Mouse (Mus musculus) embryonic facial prominence, embryonic 12.5 days (tissue): Measurements from ENCODE around the gene Leng8. TPM values are rescaled to one million over a fixed set of nuclear protein-coding genes. Genes with fewer than 3 reads are reported as not detected.
A peak's percentile ranks its signal among the peaks of the same experiment; 100 is the strongest.

Source experiments
- ATAC-seq: fragments of 200-750 bp; cut with Nextera tagmentation; 2 replicates; pipeline ENCODE4 v1.8.0; 2017; ENCODE audit not compliant: insufficient number of reproducible peaks, insufficient read depth, low FRiP score, low TSS enrichment
- H3K27ac ChIP-seq: fragments of 300-500 bp; sonication (generic); 2 replicates; pipeline ENCODE4 v1.5.1; 2016; ENCODE audit warnings: mild to moderate bottlenecking
- H3K27me3 ChIP-seq: fragments of 300-500 bp; sonication (generic); 2 replicates; pipeline ENCODE4 v1.6.1; 2016; ENCODE audit warnings: mild to moderate bottlenecking, moderate library complexity
- H3K36me3 ChIP-seq: fragments of 300-500 bp; sonication (generic); 2 replicates; pipeline ENCODE4 v1.6.1; 2016; ENCODE audit warnings: mild to moderate bottlenecking
- H3K4me1 ChIP-seq: fragments of 300-500 bp; sonication (generic); 2 replicates; pipeline ENCODE4 v1.6.1; 2016
- H3K4me2 ChIP-seq: fragments of 300-500 bp; sonication (generic); replicated peaks from 2 replicates; pipeline ENCODE4 v1.6.1; 2016; ENCODE audit warnings: mild to moderate bottlenecking, moderate library complexity
- H3K4me3 ChIP-seq: fragments of 300-500 bp; sonication (generic); 2 replicates; pipeline ENCODE4 v1.5.1; 2016; ENCODE audit warnings: mild to moderate bottlenecking
- H3K9ac ChIP-seq: fragments of 300-500 bp; sonication (generic); 2 replicates; pipeline ENCODE4 v1.6.1; 2016; ENCODE audit warnings: mild to moderate bottlenecking, moderate library complexity
- H3K9me3 ChIP-seq: fragments of 300-500 bp; sonication (generic); 2 replicates; pipeline ENCODE4 v1.6.1; 2016; ENCODE audit warnings: mild to moderate bottlenecking, moderate library complexity
- WGBS: fragments of 180-500 bp; shearing (Covaris S2); methylation state at CpG from one replicate; pipeline ENCODE4 v1.1.7; 2016; 5-methylcytosine and 5-hydroxymethylcytosine counted together
- polyA plus RNA-seq: library from polyadenylated mRNA; unstranded; fragments of >200 nt; fragmentation: Nextera tagmentation; extraction: Ambion mirVana; gene quantifications from 2 replicates; pipeline ENCODE4 v1.2.1, GENCODE M21; 2016

Leng8 gene
- polyA plus RNA-seq, 1 experiment from 2014 or later = 80.7 TPM

DNA sequence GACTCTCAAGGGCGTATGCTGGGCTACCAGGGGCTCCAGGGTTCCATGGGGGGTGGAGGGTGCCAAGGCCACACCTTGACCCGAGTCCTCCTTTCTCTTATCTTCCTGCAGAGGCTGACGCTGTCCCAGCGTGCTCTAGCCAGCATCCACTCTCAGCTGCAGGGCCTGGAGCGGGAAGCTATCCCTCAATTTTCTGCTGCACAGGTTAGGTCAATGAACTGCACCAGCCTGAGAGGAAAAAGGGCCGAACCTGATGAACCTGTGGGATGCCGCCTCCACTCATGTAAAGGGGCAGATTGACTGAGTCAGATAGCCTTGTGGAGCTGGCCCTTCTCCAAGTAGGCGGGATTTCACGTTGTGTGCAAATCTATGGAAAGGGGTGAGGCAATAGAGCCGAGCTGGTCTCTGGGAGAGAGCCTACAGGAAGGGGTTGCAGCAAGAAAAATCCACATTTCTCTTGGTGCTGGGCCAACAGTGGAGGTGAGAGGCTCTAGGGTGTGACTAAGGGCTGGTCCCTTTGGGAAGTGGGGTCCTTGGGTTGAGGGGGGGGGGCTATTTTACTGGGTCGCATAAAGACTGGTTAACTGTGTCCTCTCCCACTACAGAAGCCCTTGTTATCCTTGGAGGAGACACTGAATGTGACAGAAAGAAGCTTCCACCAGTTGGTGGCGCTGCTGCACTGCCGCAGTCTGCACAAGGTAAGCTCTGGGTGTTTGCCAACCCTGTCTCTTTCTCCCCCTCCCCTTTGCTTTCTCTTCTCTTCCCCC is 6.0 kb upstream of the Leng8 start:
- H3K27me3 ChIP-seq = no peaks in the 10 kb centered on the region
- H3K4me3 ChIP-seq = no peak overlapping the region
- H3K9me3 ChIP-seq = no peaks in the 10 kb centered on the region
- 44% methylated on average over 13 of the region's 13 CpGs for WGBS
- H3K27ac ChIP-seq = no peak overlapping the region
- no peaks in the 10 kb centered on the region for H3K36me3 ChIP-seq
- 0 out of 2 replicates have a peak overlapping the region, but pooled peaks have one; percentile 15 for H3K4me2 ChIP-seq
- peaks cover 8% of the 10 kb centered on the region; the same call in 1 of the 2 replicates for H3K4me1 ChIP-seq
- H3K9ac ChIP-seq = no peak overlapping the region
- peak; percentile 38; the same call in 1 of the 2 replicates for ATAC-seq

DNA sequence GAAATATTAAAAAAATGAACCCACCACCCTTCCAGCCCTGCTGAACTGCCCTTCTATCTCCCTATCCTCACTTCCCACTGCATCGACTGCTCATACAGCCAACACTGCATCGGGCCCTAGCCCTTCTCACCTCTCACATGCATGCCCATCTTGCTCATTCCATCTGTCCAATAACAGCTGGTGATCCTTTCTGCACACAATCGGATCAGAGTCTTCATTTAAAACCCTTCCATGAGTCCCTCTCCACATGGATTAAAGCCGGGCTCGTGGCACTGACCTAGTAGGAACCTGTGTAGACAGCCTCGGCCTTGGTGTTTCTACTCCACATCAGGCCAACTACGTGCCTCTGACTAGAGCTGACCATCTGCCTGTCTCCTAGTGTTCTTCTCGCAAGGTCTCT is 4.9 kb upstream of the Leng8 start:
- WGBS = 88% methylated on average over 8 of the region's 8 CpGs
- 0 out of 2 replicates have a peak overlapping the region, but pooled peaks have one; percentile 7 for H3K9ac ChIP-seq

DNA sequence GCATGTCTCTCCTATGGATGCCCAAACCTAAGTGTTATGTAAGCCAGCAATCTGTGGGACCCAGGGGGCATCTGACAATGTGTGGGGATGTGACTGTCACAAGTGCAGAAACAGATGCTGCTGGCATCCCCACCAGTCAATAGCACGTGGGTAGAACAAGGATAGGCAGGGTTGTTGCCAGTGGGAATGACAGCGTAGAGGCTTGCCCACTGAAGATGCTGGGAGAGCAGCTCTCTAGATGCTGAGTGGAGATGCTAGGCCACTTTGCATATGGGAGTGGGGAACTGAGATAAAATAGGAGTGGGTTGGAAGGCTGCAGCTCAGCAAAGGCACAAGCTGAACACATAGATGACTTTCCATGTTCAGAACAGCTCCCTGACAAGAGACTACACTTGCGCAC is 4.3 kb upstream of the Leng8 start:
- no peak overlapping the region for H3K27ac ChIP-seq
- no peak overlapping the region for H3K4me2 ChIP-seq
- no peaks in the 10 kb centered on the region for H3K36me3 ChIP-seq
- WGBS = 92% methylated on average over 3 of the region's 3 CpGs
- peaks cover 8% of the 10 kb centered on the region for H3K4me1 ChIP-seq
- H3K27me3 ChIP-seq = no peaks in the 10 kb centered on the region
- no peak overlapping the region for H3K4me3 ChIP-seq
- H3K9me3 ChIP-seq = no peaks in the 10 kb centered on the region
- ATAC-seq = no peak
- 0 out of 2 replicates have a peak overlapping the region, but pooled peaks have one; percentile 12 for H3K9ac ChIP-seq

More for the DNA sequence above, 4.9 kb upstream of the Leng8 start:
- Histone ChIP-seq H3K4me1 (peaks cover 8% of the 10 kb centered on the region; the same call in 1 of the 2 replicates), H3K36me3 (no peaks in the 10 kb centered on the region), H3K9me3 (no peaks in the 10 kb centered on the region), H3K27me3 (no peaks in the 10 kb centered on the region), H3K27ac (no peak overlapping the region), H3K4me3 (no peak overlapping the region), H3K4me2 (no peak overlapping the region)
- ATAC-seq = no peak

DNA sequence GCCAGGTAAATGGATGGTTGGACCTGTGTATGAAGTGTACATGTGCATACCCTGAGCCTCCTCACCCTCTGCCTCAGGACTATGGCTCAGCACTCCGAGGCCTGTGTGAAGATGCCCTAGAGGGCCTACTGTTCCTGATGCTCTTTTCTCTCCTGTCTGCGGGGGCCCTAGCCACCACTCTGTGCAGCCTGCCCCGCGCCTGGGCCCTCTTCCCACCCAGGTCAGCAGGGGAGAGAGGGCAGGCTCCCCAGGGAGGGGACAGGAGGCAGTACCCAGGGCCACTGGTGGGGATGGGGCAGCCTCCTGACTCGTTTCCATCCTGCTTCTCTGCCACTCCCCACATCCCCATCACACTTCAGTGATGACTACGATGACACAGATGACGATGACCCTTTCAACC is 3.8 kb upstream of the Leng8 start:
- no peak for ATAC-seq
- Histone ChIP-seq H3K4me3 (no peak overlapping the region), H3K9me3 (no peaks in the 10 kb centered on the region), H3K36me3 (no peaks in the 10 kb centered on the region), H3K4me2 (no peak overlapping the region), H3K9ac (0 out of 2 replicates have a peak overlapping the region, but pooled peaks have one; percentile 12), H3K27ac (no peak overlapping the region), H3K27me3 (no peaks in the 10 kb centered on the region), H3K4me1 (peaks cover 12% of the 10 kb centered on the region)
- 84% methylated on average over 7 of the region's 7 CpGs for WGBS

DNA sequence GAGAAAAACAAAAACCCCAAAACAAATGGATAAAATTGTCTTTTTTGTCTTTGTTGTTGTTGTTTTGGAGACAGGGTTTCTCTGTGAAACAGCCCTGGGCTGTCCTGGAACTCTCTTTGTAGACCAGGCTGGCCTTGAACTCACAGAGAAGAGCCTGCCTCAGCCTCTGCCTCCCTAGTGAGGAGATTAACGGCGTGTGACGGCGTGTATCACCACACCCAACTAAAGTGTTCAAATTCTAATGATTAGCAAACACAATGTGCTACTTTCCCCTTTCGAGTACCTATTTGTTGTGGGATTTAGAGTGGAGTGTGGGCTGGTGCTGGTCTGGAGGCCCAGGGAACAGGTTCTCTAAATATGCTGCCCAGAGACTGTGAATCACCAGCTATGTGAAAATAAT is 1.9 kb upstream of the Leng8 start:
- 92% methylated on average over 5 of the region's 5 CpGs for WGBS
- Histone ChIP-seq H3K4me1 (peaks cover 16% of the 10 kb centered on the region), H3K27me3 (no peaks in the 10 kb centered on the region), H3K36me3 (peaks cover 18% of the 10 kb centered on the region), H3K9ac (no peak overlapping the region), H3K4me2 (no peak overlapping the region), H3K27ac (no peak overlapping the region), H3K4me3 (no peak overlapping the region), H3K9me3 (no peaks in the 10 kb centered on the region)
- ATAC-seq = no peak

DNA sequence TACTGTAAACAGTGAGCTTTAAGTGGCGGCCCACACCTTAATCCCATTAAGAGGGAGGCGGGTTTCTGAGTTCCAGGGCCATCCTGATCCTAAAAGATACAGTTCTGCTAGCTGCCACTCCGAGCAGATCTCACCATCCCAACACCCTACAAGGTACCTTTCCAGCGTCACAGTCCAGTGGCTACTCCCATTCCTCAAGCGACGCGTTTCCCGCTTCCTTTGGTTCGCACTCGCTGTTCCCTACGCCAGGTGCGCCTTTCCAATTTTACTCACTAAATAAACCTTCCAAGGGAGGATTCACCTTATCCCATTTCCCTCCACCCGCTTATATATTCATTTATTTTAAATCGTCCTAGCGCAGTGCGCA is 452 bp upstream of the Leng8 start:
- Histone ChIP-seq H3K4me1 (peaks cover 14% of the 10 kb centered on the region), H3K4me3 (peak overlapping the region; percentile 94), H3K27ac (peak overlapping the region; percentile 92), H3K27me3 (no peaks in the 10 kb centered on the region), H3K9ac (peak overlapping the region; percentile 59), H3K9me3 (no peaks in the 10 kb centered on the region), H3K4me2 (peak overlapping the region; percentile 90), H3K36me3 (peaks cover 32% of the 10 kb centered on the region)
- WGBS = under 1% methylated on average over 16 of the region's 16 CpGs
- ATAC-seq = peak; percentile 6

DNA sequence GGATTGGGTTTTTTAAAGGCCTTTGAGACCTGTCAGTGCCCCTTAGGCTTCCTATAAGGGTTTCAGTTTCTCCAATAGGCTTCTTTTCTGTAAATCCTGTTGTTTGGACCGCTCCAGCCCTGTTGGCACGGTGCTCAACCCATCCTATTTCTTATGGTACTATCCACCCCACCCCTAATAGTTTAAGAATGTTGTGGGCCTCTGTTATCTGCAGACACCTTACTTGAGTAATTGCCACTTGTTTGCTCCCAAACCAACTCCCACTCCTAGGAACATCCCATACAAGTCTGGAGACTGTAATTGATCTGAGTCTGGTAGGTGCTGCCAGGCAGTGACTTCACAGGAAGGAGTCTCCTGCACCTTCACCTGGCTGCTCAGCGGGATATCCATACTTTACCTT is 907 bp downstream of the Leng8 start:
- 51% methylated on average over 3 of the region's 3 CpGs for WGBS
- ATAC-seq = no peak
- H3K4me3 ChIP-seq = peak overlapping the region; percentile 94
- no peaks in the 10 kb centered on the region for H3K27me3 ChIP-seq
- H3K9ac ChIP-seq = peak overlapping the region; percentile 82
- no peaks in the 10 kb centered on the region for H3K9me3 ChIP-seq
- H3K36me3 ChIP-seq = peaks cover 46% of the 10 kb centered on the region
- H3K27ac ChIP-seq = 0 out of 2 replicates have a peak overlapping the region, but pooled peaks have one; percentile 92
- peaks cover 12% of the 10 kb centered on the region for H3K4me1 ChIP-seq
- peak overlapping the region; percentile 90 for H3K4me2 ChIP-seq

DNA sequence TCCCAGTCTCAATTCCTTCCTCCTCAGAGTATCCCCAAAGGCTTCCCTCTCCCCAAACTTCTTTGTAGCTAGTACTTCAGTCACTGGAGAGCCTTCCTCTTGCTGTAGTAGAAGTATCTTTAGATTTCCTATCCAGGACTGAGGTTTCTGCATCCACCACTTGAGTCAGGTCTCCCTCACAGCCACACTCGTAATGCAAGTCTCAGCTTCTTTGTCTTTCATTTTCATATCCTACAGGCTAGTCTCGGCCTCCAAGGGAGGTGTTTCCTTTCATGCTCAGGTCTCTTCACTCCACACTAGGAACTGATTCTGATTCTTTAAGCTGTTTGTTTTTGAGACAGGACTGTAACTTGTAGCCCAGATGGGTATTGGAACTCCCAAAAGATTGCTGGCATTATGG is 1.3 kb downstream of the Leng8 start:
- H3K9ac ChIP-seq = peak overlapping the region; percentile 82; the same call in 1 of the 2 replicates
- no peak overlapping the region for H3K27ac ChIP-seq
- peak overlapping the region; percentile 90 for H3K4me2 ChIP-seq
- peaks cover 12% of the 10 kb centered on the region for H3K4me1 ChIP-seq
- H3K36me3 ChIP-seq = peaks cover 50% of the 10 kb centered on the region
- 91% methylated on average over 2 of the region's 2 CpGs for WGBS
- no peaks in the 10 kb centered on the region for H3K27me3 ChIP-seq
- peak overlapping the region; percentile 94 for H3K4me3 ChIP-seq
- ATAC-seq = no peak
- H3K9me3 ChIP-seq = no peaks in the 10 kb centered on the region

DNA sequence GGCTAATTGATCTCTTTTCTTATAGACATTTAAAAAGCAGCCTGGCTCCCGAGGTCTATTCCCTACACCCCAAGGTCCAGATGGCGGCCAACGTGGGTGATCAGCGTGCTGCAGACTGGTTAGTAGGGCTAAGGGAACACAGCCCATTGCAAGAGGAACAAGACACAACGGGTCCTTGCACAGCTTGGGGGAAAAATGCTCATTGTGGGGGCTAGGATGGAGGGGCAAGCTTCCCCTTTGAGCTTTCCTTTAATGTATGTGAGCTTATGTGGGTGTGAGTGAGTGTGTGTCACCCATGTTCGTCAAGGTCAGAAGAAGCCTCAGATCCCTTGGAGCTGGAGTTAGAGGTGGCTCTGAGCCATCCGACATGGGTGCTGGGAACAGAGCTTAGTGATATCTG is 1.8 kb downstream of the Leng8 start:
- no peaks in the 10 kb centered on the region for H3K27me3 ChIP-seq
- H3K36me3 ChIP-seq = peaks cover 55% of the 10 kb centered on the region
- H3K4me2 ChIP-seq = 0 out of 2 replicates have a peak overlapping the region, but pooled peaks have one; percentile 90
- WGBS = 93% methylated on average over 7 of the region's 7 CpGs
- H3K4me3 ChIP-seq = no peak overlapping the region
- peaks cover 12% of the 10 kb centered on the region for H3K4me1 ChIP-seq
- ATAC-seq = no peak
- H3K27ac ChIP-seq = no peak overlapping the region
- no peak overlapping the region for H3K9ac ChIP-seq
- H3K9me3 ChIP-seq = no peaks in the 10 kb centered on the region

DNA sequence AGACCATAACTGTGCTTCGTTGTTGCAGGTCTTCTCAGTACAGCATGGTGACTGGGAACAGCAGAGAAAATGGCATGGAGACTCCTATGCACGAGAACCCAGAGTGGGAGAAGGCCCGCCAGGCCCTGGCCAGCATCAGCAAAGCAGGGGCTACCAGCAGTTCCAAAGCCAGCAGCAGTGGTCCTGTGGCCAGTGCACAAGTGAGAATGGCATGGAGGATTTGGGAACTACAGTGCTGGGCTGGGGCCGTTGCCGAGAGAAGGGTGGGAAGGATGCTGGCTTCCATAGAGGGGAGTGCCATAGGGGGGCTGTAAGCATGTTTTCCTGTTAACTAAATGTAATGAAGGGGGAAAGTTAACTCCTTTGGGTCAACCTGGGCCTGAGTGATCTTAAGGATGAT is 2.6 kb downstream of the Leng8 start:
- H3K27me3 ChIP-seq = no peaks in the 10 kb centered on the region
- H3K9me3 ChIP-seq = no peaks in the 10 kb centered on the region
- H3K4me3 ChIP-seq = no peak overlapping the region
- no peak overlapping the region for H3K27ac ChIP-seq
- no peak overlapping the region for H3K4me2 ChIP-seq
- peaks cover 62% of the 10 kb centered on the region for H3K36me3 ChIP-seq
- no peak overlapping the region for H3K9ac ChIP-seq
- ATAC-seq = no peak
- 95% methylated on average over 5 of the region's 5 CpGs for WGBS
- peaks cover 12% of the 10 kb centered on the region for H3K4me1 ChIP-seq

DNA sequence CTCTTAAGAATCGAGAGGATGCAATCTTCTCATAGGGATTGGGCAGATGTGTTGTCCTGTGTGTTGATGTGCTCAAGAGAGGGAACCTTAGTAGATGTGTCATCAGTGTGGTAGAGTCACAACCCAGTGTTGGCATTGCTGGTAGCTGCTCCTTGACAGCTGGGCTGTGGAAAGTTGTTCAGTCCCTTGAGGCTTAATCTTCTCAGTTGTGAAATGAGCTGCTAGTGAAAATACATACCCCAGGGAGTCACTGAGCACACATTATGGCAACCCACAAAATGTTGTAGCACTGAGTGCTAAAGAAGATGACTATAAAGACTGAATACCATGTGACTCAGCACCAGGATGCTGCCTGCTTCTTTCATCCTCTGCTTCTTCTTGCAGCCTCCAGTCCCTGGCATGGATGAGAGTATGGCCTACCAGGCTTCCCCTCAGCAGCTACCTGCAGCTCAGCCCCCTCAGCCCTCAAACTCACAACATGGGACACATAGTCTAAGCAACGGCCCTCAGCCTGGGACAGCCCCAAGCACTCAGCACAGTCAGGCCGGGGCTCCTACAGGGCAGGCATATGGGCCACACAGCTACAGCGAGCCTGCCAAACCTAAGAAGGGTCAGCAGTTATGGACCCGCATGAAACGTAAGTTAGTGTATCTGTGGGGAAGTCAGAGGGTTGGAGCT is 4.9 kb downstream of the Leng8 start:
- 93% methylated on average over 6 of the region's 6 CpGs for WGBS

More for the DNA sequence above, 4.9 kb downstream of the Leng8 start:
- Histone ChIP-seq H3K4me2 (no peak overlapping the region), H3K27ac (no peak overlapping the region), H3K27me3 (no peaks in the 10 kb centered on the region), H3K36me3 (peaks cover 86% of the 10 kb centered on the region), H3K9ac (no peak overlapping the region), H3K4me1 (peaks cover 8% of the 10 kb centered on the region), H3K4me3 (no peak overlapping the region), H3K9me3 (no peaks in the 10 kb centered on the region)
- no peak for ATAC-seq
